Mouse (Mus musculus) cerebellum, adult 11 months (tissue): ENCODE results near the gene Sesn1.
"Not testable (repeated sequence)": the region's sequence is repeated elsewhere in the genome, so short reads cannot be mapped to it uniquely, and the experiment has no call there.

Experiments used
- DNase-seq: peaks from one replicate; pipeline ENCODE4 v3.0.0; 2022

The Sesn1 gene

GRCm38 (mm10) chr10:41809771-41810563 lies at the start of gene Sesn1, which contains the start of gene Cep57l1:
Gene Sesn1 (plus strand): TSS chr10:41809935.
Gene Cep57l1 (minus strand): TSS chr10:41809871.
- DNase-seq = peak; percentile 93

- no peak for DNase-seq
These were observed 48.9 kb upstream of the Sesn1 start for GRCm38 (mm10) chr10:41760866-41761265.

- no peak for DNase-seq
These were observed 45.9 kb upstream of the Sesn1 start for GRCm38 (mm10) chr10:41763741-41764385.

- DNase-seq = no peak
These were observed 44.1 kb upstream of the Sesn1 start for GRCm38 (mm10) chr10:41765586-41765985.

GRCm38 (mm10) chr10:41766280-41766679 lies 43.5 kb upstream of the Sesn1 start:
- no peak for DNase-seq

- no peak for DNase-seq
These were observed 42.5 kb upstream of the Sesn1 start for GRCm38 (mm10) chr10:41767254-41767653.

- no peak for DNase-seq
These were observed 17.4 kb upstream of the Sesn1 start for GRCm38 (mm10) chr10:41792375-41792774.

GRCm38 (mm10) chr10:41797253-41797652 lies 12.5 kb upstream of the Sesn1 start:
- no peak for DNase-seq

- DNase-seq = no peak
These were observed 6.3 kb upstream of the Sesn1 start for GRCm38 (mm10) chr10:41803467-41803866.

- no peak for DNase-seq
These were observed 5.0 kb upstream of the Sesn1 start for GRCm38 (mm10) chr10:41804711-41805110.

- no peak for DNase-seq
These were observed 3.9 kb upstream of the Sesn1 start for GRCm38 (mm10) chr10:41805729-41806355.

- DNase-seq = no peak
These were observed 510 bp upstream of the Sesn1 start for GRCm38 (mm10) chr10:41809080-41809770.

- no peak for DNase-seq
These were observed 1.1 kb downstream of the Sesn1 start for GRCm38 (mm10) chr10:41810564-41811455.

- no peak for DNase-seq
These were observed 2.8 kb downstream of the Sesn1 start for GRCm38 (mm10) chr10:41812566-41812965.

GRCm38 (mm10) chr10:41814305-41814853 lies 4.6 kb downstream of the Sesn1 start:
- DNase-seq = no peak

- no peak for DNase-seq
These were observed 6.8 kb downstream of the Sesn1 start for GRCm38 (mm10) chr10:41816516-41816915.

- no peak for DNase-seq
These were observed 8.4 kb downstream of the Sesn1 start for GRCm38 (mm10) chr10:41818036-41818732.

GRCm38 (mm10) chr10:41818733-41819070 lies 9.0 kb downstream of the Sesn1 start:
- DNase-seq = not testable (repeated sequence)

- DNase-seq = no peak
These were observed 9.6 kb downstream of the Sesn1 start for GRCm38 (mm10) chr10:41819307-41819706.

GRCm38 (mm10) chr10:41820401-41820800 lies 10.7 kb downstream of the Sesn1 start:
- DNase-seq = no peak

GRCm38 (mm10) chr10:41821171-41821570 lies 11.4 kb downstream of the Sesn1 start:
- DNase-seq = no peak
